Mouse (Mus musculus) kidney, adult 9 months (tissue): Measurements from ENCODE around the gene Erich3.

Experiments used
- DNase-seq: peaks from one replicate; pipeline ENCODE4 v3.0.0; 2022

Gene Erich3

DNA sequence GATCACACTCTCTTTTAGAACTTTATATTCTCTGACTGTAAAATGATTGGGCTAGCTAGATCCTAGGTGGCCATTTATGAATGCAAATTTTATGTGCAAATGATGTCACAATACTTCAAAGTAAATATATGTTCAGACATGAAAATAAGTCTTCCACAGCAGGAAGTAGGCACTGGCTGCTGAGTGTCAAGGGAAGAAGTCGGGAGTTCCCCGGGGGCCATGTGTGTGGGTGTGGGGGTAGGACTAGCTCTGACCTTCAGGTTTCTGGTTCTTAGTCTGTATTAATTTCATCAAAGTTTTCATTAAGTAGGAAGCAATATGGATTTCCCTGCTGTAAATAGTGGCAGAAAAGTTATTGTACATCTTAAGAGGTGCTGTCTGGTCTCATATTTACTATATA, 20.0 kb downstream of the Erich3 start:
- DNase-seq = no peak

GRCm38 (mm10) chr3:154690260-154690659, 26.6 kb downstream of the Erich3 start:
- DNase-seq = no peak

DNA sequence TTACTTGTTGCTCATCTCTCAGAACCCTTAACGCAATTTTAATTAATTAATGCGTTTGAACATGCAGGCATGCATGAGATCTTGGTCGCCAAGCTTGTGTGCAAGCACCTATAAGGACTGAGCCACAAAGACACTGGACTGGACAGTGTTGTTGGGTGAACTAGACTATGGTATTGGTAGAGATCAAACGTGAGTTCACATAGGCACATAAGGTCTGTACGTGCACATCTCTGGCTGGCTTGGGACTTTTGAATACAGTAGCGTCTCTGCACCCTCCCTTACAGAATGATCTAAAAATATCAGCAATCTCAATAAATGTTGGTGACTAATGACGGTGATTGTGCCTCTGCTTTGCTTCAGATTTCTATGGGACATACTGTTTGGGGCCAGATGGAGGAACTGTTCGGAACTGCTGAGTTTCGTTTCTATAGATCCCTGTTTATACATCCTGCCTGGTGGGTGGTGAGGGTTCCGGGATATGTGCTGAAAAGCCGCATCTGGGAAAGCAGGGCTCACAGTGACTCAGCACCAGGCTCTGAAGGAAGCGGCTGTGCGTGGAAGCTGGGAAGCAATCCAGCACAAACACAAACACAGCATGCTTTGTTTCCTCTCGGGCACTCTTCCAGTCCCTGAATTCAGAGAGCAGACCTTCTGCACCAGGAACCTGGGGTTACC, 28.4 kb downstream of the Erich3 start:
- DNase-seq = peak; percentile 80

GRCm38 (mm10) chr3:154692572-154692922, 28.9 kb downstream of the Erich3 start:
- no peak for DNase-seq

DNA sequence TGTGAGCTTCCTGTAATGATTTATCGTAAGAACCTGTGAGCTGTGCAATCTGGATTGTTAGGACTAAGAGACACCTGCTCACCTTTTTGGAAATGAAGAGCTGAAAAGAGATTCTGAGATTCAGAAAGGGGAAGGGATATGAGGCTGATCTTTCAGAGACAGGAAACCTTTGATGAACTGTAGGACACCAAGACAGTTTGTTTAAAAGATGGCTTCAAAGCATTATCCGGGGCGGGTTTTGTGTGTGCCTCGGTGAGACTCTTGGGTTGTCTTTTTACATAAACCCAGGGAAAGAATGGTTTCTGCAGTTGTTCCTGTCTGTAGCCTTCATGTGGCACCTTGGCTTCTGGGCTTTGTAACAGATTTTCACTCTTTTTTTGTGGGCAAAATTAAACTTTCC, 30.2 kb downstream of the Erich3 start:
- no peak for DNase-seq

- DNase-seq = no peak
These were observed 33.0 kb downstream of the Erich3 start for GRCm38 (mm10) chr3:154696611-154697010.

- DNase-seq = no peak
These were observed 35.2 kb downstream of the Erich3 start for GRCm38 (mm10) chr3:154698907-154699306.

DNA sequence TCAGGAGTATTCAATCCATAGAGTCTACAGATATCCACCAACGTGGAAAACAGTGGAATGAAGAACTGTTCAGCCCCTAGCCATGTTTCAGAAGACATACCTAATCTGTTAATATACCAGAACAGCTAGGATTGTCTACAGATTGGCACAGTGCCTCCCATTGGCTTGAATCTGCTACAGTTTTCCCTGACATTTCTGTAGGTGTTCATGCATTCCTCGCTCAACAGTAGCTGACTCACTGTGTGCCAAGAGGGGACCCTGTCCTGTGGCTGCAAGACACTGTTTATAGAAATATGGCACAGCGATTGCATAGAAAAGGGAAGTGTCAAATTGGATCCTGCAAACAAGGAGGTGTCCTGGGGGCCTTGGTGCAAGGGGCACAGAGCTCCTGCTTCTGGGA, 36.6 kb downstream of the Erich3 start:
- no peak for DNase-seq

DNA sequence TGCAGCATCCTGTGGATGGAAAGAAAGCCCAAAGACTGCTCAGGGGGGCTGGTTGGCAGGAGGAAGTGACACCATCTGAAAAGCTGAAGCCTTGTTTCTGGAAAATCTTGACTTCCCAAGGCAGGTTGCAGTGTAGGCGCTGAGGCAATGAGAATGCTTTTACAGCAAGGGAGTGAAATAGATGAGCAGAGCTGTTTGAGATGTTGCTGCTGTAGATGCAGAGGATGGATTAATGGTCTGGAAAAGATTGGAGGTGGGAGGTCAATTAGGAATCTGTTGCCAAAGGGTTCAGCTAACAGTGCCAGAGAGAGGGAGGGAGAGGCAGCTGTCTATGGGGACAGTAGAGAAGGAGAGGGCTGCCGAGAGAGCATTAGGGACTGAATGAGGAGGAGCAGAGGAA, 37.1 kb downstream of the Erich3 start:
- DNase-seq = no peak

- DNase-seq = no peak
These were observed 41.1 kb downstream of the Erich3 start for GRCm38 (mm10) chr3:154704755-154705154.

DNA sequence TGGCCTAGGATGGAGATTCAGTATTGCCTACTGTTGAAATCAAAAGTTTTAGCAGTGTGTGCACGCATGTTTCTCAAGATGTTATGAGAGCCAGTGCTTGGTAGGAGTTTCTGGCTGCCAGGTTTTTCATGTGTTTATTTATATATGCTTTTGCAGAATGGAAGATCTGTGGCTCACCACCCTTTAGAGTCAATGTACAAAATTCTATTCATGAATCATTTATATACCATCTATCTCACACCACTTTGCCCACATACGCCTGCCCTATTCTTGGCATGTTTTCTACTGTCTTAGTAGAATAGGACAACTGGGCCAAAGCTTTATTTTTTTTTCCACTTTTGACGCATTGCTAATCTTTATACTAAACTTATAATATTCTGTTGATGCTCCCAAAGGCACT, 44.5 kb downstream of the Erich3 start:
- DNase-seq = no peak

DNA sequence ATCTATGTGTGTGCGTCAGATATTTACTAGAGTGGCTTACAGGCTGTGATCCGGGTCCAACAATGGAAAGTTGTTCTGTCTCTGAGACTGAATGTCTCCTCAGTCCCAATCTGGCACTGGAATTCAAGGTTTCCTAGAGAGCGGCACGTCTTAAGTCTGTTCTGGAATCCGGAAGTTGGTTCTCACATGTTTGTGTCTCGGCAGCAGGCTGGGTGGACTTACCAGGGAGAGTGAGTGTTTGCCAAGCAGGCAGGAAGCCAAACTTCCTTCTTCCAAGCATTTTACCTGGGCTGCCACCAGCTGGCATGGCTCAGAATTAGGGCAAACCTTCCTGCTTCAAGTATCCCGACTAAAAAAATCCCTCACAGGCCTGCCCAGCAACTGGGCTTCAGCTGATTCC, 59.5 kb downstream of the Erich3 start:
- DNase-seq = peak; percentile 72

DNA sequence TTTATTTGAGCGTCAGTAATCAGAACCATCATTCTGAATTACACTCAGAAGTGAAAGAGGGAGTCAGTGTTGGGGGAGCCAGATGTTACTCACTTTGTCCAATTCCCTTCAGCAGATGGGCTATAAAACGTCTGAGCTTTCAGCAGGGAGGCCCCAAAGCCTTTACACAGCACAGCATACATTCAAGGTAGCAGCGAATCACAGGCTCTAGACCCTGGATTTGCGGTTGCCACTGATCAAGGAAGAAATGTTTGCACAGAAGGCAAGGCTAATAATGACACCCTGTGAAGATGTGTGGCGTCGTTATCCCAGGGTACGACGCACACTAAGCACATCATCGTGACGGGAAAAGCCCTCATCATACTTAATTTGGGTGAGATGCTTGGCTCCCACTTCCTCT, 67.8 kb downstream of the Erich3 start:
- no peak for DNase-seq

GRCm38 (mm10) chr3:154741496-154741895, 77.8 kb downstream of the Erich3 start:
- DNase-seq = no peak

DNA sequence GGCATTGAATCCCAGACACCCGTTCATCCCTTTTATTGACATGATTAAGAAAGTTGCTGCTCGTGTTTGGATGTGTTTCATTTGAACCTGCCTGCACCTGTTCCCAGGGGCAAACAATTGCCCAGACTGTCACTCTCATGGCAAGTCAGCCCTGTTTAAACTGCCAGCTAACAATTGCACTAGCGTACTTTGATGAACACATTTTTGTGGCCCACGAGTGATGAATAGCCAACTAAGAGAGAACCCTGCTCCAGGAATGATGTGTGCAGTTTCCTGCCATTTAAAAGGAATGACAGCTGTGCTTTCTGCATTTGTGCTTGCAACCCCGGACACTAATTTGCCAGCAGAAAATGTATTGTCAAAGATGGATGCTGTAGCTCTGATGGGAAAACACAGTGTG, 79.3 kb downstream of the Erich3 start:
- DNase-seq = no peak

DNA sequence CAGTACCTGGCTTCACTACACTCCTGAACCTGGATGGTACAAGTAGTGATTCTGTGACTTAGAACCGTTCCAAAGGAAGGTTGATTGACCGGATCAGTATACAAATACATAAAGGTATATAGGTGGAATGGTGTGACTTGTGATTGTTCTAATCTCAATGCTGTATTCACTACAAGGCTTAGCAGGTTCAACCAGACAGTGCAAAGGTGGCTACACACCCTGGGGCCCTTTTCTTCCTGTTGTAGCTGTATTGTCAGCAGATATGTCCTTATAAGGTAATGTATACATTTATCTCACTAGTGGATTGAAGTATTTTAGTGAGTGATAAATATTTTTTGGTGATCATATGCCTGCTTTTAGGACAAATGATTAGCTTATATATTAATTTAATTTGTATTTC, 80.7 kb downstream of the Erich3 start:
- DNase-seq = no peak

- DNase-seq = no peak
These were observed 90.8 kb downstream of the Erich3 start for GRCm38 (mm10) chr3:154754505-154754904.

- no peak for DNase-seq
These were observed 91.6 kb downstream of the Erich3 start for GRCm38 (mm10) chr3:154755225-154755624.

DNA sequence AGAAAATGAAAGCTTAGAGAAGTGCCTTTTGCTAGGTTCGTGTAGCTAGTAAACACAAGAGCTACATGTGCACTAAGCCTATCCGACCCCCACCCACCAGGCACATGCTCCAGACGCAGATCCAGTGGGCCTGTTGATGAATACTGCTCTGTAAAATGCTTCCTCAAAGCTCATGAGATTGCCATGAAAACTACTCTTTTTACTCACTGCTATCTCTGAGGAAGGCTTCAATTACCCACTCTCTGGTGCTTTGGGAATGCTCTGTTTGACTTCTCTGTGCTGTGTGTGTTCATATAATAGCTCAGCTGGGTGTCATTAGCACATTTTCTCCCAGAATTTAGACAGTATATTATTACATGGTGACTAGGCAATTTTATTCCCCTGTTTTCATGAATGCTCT, 94.4 kb downstream of the Erich3 start:
- DNase-seq = no peak

GRCm38 (mm10) chr3:154761108-154761507, 97.4 kb downstream of the Erich3 start:
- DNase-seq = no peak

GRCm38 (mm10) chr3:154763374-154763773, 99.7 kb downstream of the Erich3 start:
- no peak for DNase-seq

DNA sequence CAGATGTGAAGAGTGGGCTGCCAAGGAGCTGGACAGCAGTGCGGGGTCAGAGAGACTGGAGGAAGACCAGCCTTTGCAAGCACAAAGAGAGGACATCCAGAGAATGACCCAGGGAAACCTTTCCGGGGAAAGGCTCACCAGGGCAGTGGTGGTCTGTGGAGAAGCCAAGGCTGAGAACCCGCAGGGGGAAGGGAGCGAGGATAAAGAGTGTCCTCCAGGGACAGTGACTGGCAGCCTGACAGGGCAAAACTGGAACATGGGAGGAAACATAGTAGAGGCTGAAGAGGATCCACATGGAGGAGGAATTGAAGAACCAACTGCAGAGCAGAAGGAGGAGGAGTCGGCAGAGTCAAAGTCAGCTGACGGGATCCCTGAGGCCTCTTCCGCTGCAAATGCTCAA, 100.5 kb downstream of the Erich3 start:
- DNase-seq = no peak

DNA sequence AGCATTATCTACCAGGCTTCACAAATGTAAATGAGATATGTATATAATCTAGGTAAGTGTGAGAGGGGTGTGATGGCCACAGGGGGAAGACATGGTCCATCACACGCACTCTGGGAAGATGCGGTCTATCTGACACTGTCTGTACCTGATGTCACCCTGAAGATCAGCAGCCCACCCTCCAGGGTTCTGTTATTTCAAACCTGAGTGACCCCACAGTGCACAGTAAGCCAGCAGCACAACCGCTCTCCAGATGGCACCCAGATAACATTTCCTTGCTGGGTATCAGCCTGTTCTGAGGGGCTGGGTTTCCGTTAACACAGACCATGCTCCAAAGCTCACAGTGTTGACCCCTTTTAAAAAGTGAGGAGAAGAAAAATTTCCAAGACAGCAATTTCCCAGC, 102.7 kb downstream of the Erich3 start:
- DNase-seq = no peak

GRCm38 (mm10) chr3:154771651-154772050, 108.0 kb downstream of the Erich3 start:
- no peak for DNase-seq

GRCm38 (mm10) chr3:154778836-154779595, 115.4 kb downstream of the Erich3 start:
- DNase-seq = no peak
